Mouse (Mus musculus): Measurements from ENCODE around the gene Csmd2. TPM values are rescaled to one million over a fixed set of nuclear protein-coding genes. Genes with fewer than 3 reads are reported as not detected.
"Not testable (repeated sequence)": the region's sequence is repeated elsewhere in the genome, so short reads cannot be mapped to it uniquely, and the experiment has no call there.

The Csmd2 gene
- total and polyA plus RNA-seq, 3 experiments = 0.11 TPM; not detected in 2

GRCm38 (mm10) chr4:128521276-128521675 is 533.6 kb downstream of the Csmd2 start:
- Histone ChIP-seq H3K27me3 (ENCODE audit: insufficient read depth, low read length) (no peaks in the 10 kb centered on the region), H3K36me3 (replicated peaks) (no peaks in the 10 kb centered on the region), H3K4me1 (ENCODE audit: insufficient read depth, low read depth, low read length) (no peaks in the 10 kb centered on the region), H3K9me3 (replicated peaks) (peaks cover 69% of the 10 kb centered on the region), H3K4me3 (ENCODE audit: low read depth, low read length) (no peak overlapping the region)
- no peak for ATAC-seq (ENCODE audit: extremely low read depth, insufficient number of reproducible peaks, low FRiP score, poor library complexity, severe bottlenecking)
- no peak for DNase-seq (ENCODE audit: low spot score)
- no peak for TF ChIP-seq GATA2 (IDR thresholded peaks at IDR 0.05; ENCODE audit: borderline replicate concordance, low read depth, low read length)
- no peak for TF ChIP-seq POLR2AphosphoS5 (IDR thresholded peaks at IDR 0.05; ENCODE audit: insufficient replicate concordance, low read depth, low read length)
- no peak for TF ChIP-seq CTCF (IDR thresholded peaks at IDR 0.05; ENCODE audit: low read depth, low read length)
- TF ChIP-seq GATA1 (IDR thresholded peaks at IDR 0.05; ENCODE audit: borderline replicate concordance, low read length) = no peak
- TF ChIP-seq TAL1 (conservative IDR thresholded peaks at IDR 0.05; ENCODE audit: low read depth, low read length) = no peak

DNA sequence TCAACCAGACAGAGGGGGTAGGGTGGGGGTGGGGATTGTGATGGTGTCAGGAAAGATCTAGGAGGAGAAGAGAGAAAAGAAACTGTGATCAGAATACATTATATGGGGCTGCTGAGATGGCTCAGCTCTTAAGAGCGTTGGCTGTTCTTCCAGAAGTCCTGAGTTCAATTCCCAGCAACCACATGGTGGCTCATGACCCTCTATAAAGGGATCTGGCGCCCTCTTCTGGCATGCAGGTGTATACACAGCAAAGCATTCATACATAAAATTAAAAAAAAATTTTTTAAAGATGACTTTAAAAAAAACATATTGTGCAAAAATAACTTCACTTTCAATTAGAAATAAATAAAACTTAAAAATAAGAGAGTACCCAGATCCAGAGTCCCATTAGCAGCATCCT is 555.7 kb downstream of the Csmd2 start:
- DNase-seq (ENCODE audit: low spot score) (no peak), ATAC-seq (ENCODE audit: extremely low read depth, insufficient number of reproducible peaks, low FRiP score, poor library complexity, severe bottlenecking) (no peak)
- H3K4me3 ChIP-seq (ENCODE audit: low read depth, low read length) = no peak overlapping the region

DNA sequence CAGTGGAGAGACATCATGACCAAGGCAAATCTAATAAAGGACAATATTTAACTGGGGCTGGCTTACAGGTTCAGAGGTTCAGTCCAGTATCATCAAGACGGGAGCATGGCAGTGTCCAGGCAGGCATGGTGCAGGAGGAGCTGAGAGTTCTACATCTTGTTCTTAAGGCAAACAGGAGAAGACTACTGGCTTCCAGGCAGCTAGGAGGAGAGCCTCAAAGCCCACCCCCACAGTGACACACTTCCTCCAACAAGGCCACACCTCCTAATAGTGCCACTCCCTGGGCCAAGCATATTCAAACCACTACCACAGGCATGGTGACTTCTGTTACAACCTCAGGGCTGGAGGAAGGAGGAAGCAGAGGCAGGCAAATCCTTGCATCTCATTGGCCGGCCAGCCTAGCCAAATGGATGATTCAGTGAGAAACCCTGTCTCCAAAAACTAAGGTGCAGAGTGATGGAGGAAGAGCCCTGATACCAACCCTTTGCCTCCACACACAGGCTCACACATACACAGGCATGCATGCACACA is 556.4 kb downstream of the Csmd2 start:
- peaks cover 61% of the 10 kb centered on the region for H3K9me3 ChIP-seq (replicated peaks)
- not testable (repeated sequence) for H3K36me3 ChIP-seq (replicated peaks); H3K4me3 ChIP-seq (ENCODE audit: low read depth, low read length)

More for the DNA sequence above, 555.7 kb downstream of the Csmd2 start:
- Histone ChIP-seq H3K4me1 (ENCODE audit: insufficient read depth, low read depth, low read length) (no peaks in the 10 kb centered on the region), H3K36me3 (replicated peaks) (no peaks in the 10 kb centered on the region), H3K27me3 (ENCODE audit: insufficient read depth, low read length) (no peaks in the 10 kb centered on the region), H3K9me3 (replicated peaks) (peaks cover 61% of the 10 kb centered on the region)
- TF ChIP-seq POLR2AphosphoS5 (IDR thresholded peaks at IDR 0.05; ENCODE audit: insufficient replicate concordance, low read depth, low read length) (no peak), TAL1 (conservative IDR thresholded peaks at IDR 0.05; ENCODE audit: low read depth, low read length) (no peak), CTCF (IDR thresholded peaks at IDR 0.05; ENCODE audit: low read depth, low read length) (no peak), GATA2 (IDR thresholded peaks at IDR 0.05; ENCODE audit: borderline replicate concordance, low read depth, low read length) (no peak), GATA1 (IDR thresholded peaks at IDR 0.05; ENCODE audit: borderline replicate concordance, low read length) (no peak)

GRCm38 (mm10) chr4:128550756-128551155 is 563.1 kb downstream of the Csmd2 start:
- peaks cover 71% of the 10 kb centered on the region for H3K9me3 ChIP-seq (replicated peaks)
- H3K4me3 ChIP-seq (ENCODE audit: low read depth, low read length) = no peak overlapping the region
- H3K36me3 ChIP-seq (replicated peaks) = no peaks in the 10 kb centered on the region
- DNase-seq (ENCODE audit: low spot score) (no peak), ATAC-seq (ENCODE audit: extremely low read depth, insufficient number of reproducible peaks, low FRiP score, poor library complexity, severe bottlenecking) (no peak)
- no peaks in the 10 kb centered on the region for H3K27me3 ChIP-seq (ENCODE audit: insufficient read depth, low read length)
- no peaks in the 10 kb centered on the region for H3K4me1 ChIP-seq (ENCODE audit: insufficient read depth, low read depth, low read length)
- TF ChIP-seq GATA2 (IDR thresholded peaks at IDR 0.05; ENCODE audit: borderline replicate concordance, low read depth, low read length) = no peak
- no peak for TF ChIP-seq POLR2AphosphoS5 (IDR thresholded peaks at IDR 0.05; ENCODE audit: insufficient replicate concordance, low read depth, low read length)
- TF ChIP-seq TAL1 (conservative IDR thresholded peaks at IDR 0.05; ENCODE audit: low read depth, low read length) = no peak
- no peak for TF ChIP-seq CTCF (IDR thresholded peaks at IDR 0.05; ENCODE audit: low read depth, low read length)
- no peak for TF ChIP-seq GATA1 (IDR thresholded peaks at IDR 0.05; ENCODE audit: borderline replicate concordance, low read length)

More for the DNA sequence above, 556.4 kb downstream of the Csmd2 start:
- ATAC-seq (ENCODE audit: extremely low read depth, insufficient number of reproducible peaks, low FRiP score, poor library complexity, severe bottlenecking); DNase-seq (ENCODE audit: low spot score); H3K27me3 ChIP-seq (ENCODE audit: insufficient read depth, low read length); H3K4me1 ChIP-seq (ENCODE audit: insufficient read depth, low read depth, low read length): not testable (repeated sequence)

DNA sequence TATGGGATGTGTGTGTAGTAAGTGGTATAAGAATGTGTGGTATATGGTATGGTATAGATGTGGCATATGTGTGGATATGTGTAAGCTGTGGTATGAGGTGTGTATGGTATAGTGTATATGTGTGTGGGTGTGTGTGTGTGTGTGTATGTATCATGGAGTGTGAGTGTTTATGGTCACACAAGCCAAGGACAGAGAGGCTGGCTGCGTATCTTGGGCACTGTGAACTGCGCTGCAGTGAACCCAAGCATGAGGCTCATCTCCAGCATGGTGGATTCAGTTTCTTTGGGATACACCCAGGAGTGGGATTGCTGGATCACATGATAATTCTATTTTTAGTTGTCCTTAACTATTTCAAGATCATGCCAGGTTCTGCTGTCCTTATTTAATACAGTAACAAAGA is 566.5 kb downstream of the Csmd2 start:
- DNase-seq (ENCODE audit: low spot score) (no peak), ATAC-seq (ENCODE audit: extremely low read depth, insufficient number of reproducible peaks, low FRiP score, poor library complexity, severe bottlenecking) (no peak)
- Histone ChIP-seq H3K27me3 (ENCODE audit: insufficient read depth, low read length) (no peaks in the 10 kb centered on the region), H3K4me1 (ENCODE audit: insufficient read depth, low read depth, low read length) (no peaks in the 10 kb centered on the region), H3K9me3 (replicated peaks) (peaks cover 64% of the 10 kb centered on the region), H3K4me3 (ENCODE audit: low read depth, low read length) (no peak overlapping the region), H3K36me3 (replicated peaks) (no peaks in the 10 kb centered on the region)
- TF ChIP-seq GATA2 (IDR thresholded peaks at IDR 0.05; ENCODE audit: borderline replicate concordance, low read depth, low read length) (no peak), GATA1 (IDR thresholded peaks at IDR 0.05; ENCODE audit: borderline replicate concordance, low read length) (no peak), POLR2AphosphoS5 (IDR thresholded peaks at IDR 0.05; ENCODE audit: insufficient replicate concordance, low read depth, low read length) (no peak), CTCF (IDR thresholded peaks at IDR 0.05; ENCODE audit: low read depth, low read length) (no peak), TAL1 (conservative IDR thresholded peaks at IDR 0.05; ENCODE audit: low read depth, low read length) (no peak)

GRCm38 (mm10) chr4:128560327-128560726 is 572.7 kb downstream of the Csmd2 start:
- Histone ChIP-seq H3K27me3 (ENCODE audit: insufficient read depth, low read length) (no peaks in the 10 kb centered on the region), H3K9me3 (replicated peaks) (peaks cover 62% of the 10 kb centered on the region), H3K4me3 (ENCODE audit: low read depth, low read length) (no peak overlapping the region), H3K36me3 (replicated peaks) (no peaks in the 10 kb centered on the region), H3K4me1 (ENCODE audit: insufficient read depth, low read depth, low read length) (no peaks in the 10 kb centered on the region)
- TF ChIP-seq CTCF (IDR thresholded peaks at IDR 0.05; ENCODE audit: low read depth, low read length) = no peak
- TF ChIP-seq TAL1 (conservative IDR thresholded peaks at IDR 0.05; ENCODE audit: low read depth, low read length) = no peak
- TF ChIP-seq POLR2AphosphoS5 (IDR thresholded peaks at IDR 0.05; ENCODE audit: insufficient replicate concordance, low read depth, low read length) = no peak
- no peak for TF ChIP-seq GATA2 (IDR thresholded peaks at IDR 0.05; ENCODE audit: borderline replicate concordance, low read depth, low read length)
- no peak for TF ChIP-seq GATA1 (IDR thresholded peaks at IDR 0.05; ENCODE audit: borderline replicate concordance, low read length)
- DNase-seq (ENCODE audit: low spot score) (no peak), ATAC-seq (ENCODE audit: extremely low read depth, insufficient number of reproducible peaks, low FRiP score, poor library complexity, severe bottlenecking) (no peak)
